Mouse (Mus musculus): ENCODE results near the gene Tmem30a. TPM values are rescaled to one million over a fixed set of nuclear protein-coding genes. Genes with fewer than 3 reads are reported as not detected.
A peak's percentile ranks its signal among the peaks of the same experiment; 100 is the strongest.

Tmem30a gene
- total and polyA plus RNA-seq, 2 experiments from 2014 or later, result 126 to 182 TPM

DNA sequence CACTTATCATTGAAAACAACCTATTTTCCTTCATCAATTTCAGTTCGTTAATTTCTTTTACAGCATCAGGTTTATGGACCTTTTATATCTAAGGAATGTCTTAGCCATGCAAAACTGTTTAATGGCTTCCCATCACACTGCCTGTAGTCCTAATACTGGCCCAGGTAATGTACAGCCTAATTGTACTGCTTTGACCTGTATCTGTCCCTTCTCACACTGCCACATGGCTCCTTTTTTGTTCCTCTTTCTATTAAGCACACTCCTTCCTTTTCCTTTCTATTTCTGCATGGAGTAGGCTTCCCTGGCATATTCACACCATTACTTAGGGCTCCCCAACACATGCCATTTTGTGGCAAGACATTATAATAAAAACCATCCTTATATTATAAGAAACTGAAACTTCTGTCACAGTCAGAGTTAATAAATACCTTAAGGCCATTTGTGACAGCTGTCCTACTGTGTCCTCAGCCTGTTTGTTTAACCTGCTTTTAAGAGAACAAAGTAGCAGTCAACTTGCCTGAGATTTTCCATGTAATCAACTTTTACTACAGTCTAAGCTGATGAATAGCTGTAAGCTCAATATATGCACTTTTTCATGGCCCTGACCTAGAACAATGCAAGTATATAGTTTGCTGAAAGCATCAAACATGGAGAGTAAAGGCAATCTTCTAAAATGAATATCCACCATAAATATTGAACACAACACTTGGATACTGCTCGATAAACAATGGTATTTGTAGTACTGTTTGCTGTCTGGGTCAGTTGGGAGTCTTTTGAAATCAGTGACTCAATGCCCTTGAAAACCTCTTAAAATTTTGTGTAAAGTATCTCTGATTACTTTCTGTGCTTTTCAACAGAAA is 8.1 kb downstream of the Tmem30a start:
- H3K9me3 ChIP-seq (ENCODE audit: low read length), result no peaks in the 10 kb centered on the region
- H3K4me1 ChIP-seq (ENCODE audit: insufficient read depth, low read length), result no peaks in the 10 kb centered on the region
- no peak overlapping the region for H3K4me3 ChIP-seq (ENCODE audit: low read depth, low read length)
- H3K36me3 ChIP-seq (ENCODE audit: insufficient read depth, low read length), result no peaks in the 10 kb centered on the region
- no peaks in the 10 kb centered on the region for H3K27me3 ChIP-seq (ENCODE audit: insufficient read depth, low read length)
- no peak overlapping the region for H3K4me2 ChIP-seq (ENCODE audit: low read depth, low read length, poor library complexity, severe bottlenecking)
- H3K9ac ChIP-seq (replicated peaks; ENCODE audit: low read length, poor library complexity, severe bottlenecking), result no peak overlapping the region
- H3K27ac ChIP-seq (ENCODE audit: low read depth, low read length), result no peak overlapping the region
- ATAC-seq (ENCODE audit: low FRiP score) (no peak), DNase-seq (ENCODE audit: low spot score) (no peak)
- TF ChIP-seq CTCF (IDR thresholded peaks at IDR 0.05), result no peak
- 94% methylated on average over 2 of the region's 2 CpGs for WGBS

DNA sequence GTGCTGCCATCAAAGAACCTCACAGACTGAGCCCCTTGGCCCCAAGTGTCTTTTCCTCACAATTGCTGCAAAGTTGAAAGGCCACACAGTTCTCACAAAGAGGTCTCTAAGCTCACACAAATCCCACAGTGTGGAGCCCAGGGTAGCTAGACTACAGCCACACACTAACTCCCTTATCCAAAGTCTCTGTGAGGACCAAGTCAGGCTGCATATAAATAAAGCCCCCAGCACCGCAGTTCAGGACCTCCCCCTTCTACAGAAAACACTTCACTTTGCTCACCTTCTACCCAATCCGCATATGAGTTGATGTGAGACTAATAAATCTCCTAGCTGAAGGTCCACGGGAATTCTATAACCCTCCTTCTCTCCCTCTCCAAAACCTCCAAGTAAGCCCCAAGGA is 8.9 kb downstream of the Tmem30a start:
- Histone ChIP-seq H3K36me3 (ENCODE audit: insufficient read depth, low read length) (no peaks in the 10 kb centered on the region), H3K4me1 (ENCODE audit: insufficient read depth, low read length) (no peaks in the 10 kb centered on the region), H3K4me2 (ENCODE audit: low read depth, low read length, poor library complexity, severe bottlenecking) (no peak overlapping the region), H3K9ac (replicated peaks; ENCODE audit: low read length, poor library complexity, severe bottlenecking) (no peak overlapping the region), H3K9me3 (ENCODE audit: low read length) (no peaks in the 10 kb centered on the region), H3K27ac (ENCODE audit: low read depth, low read length) (no peak overlapping the region), H3K4me3 (ENCODE audit: low read depth, low read length) (no peak overlapping the region), H3K27me3 (ENCODE audit: insufficient read depth, low read length) (no peaks in the 10 kb centered on the region)
- DNase-seq (ENCODE audit: low spot score), result no peak
- no peak for ATAC-seq (ENCODE audit: low FRiP score)
- no peak for TF ChIP-seq CTCF (IDR thresholded peaks at IDR 0.05)
- 55% methylated on average over 3 of the region's 3 CpGs for WGBS

DNA sequence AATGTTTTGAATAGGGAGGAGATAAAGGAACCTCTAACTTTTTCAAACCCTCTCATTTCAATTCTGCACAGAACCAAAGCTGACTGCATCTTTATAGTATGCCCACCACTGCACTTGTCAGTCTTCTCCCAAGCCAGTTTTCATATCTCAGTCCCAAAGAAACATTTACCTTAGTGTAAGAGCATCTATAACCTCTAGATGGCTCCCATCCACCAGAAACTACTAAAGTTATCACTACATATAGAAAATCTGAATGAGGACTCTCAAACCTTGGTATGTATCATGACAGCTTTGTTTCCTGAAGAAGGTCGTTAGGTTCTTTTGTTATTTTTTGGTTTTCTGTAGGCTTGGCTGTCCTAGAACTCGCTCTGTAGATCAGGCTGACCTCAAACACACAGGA is 14.0 kb downstream of the Tmem30a start:
- ATAC-seq (ENCODE audit: low FRiP score), result no peak
- Histone ChIP-seq H3K9me3 (ENCODE audit: low read length) (no peaks in the 10 kb centered on the region), H3K27me3 (ENCODE audit: insufficient read depth, low read length) (no peaks in the 10 kb centered on the region), H3K27ac (ENCODE audit: low read depth, low read length) (no peak overlapping the region), H3K4me1 (ENCODE audit: insufficient read depth, low read length) (no peaks in the 10 kb centered on the region), H3K9ac (replicated peaks; ENCODE audit: low read length, poor library complexity, severe bottlenecking) (no peak overlapping the region), H3K4me2 (ENCODE audit: low read depth, low read length, poor library complexity, severe bottlenecking) (no peak overlapping the region), H3K36me3 (ENCODE audit: insufficient read depth, low read length) (peaks cover 6% of the 10 kb centered on the region; the same call in 1 of the 2 replicates), H3K4me3 (ENCODE audit: low read depth, low read length) (no peak overlapping the region)
- TF ChIP-seq CTCF (IDR thresholded peaks at IDR 0.05), result peak; percentile 70
- DNase-seq (ENCODE audit: low spot score), result peak; percentile 40
- WGBS, result 74% methylated on average over 2 of the region's 2 CpGs

DNA sequence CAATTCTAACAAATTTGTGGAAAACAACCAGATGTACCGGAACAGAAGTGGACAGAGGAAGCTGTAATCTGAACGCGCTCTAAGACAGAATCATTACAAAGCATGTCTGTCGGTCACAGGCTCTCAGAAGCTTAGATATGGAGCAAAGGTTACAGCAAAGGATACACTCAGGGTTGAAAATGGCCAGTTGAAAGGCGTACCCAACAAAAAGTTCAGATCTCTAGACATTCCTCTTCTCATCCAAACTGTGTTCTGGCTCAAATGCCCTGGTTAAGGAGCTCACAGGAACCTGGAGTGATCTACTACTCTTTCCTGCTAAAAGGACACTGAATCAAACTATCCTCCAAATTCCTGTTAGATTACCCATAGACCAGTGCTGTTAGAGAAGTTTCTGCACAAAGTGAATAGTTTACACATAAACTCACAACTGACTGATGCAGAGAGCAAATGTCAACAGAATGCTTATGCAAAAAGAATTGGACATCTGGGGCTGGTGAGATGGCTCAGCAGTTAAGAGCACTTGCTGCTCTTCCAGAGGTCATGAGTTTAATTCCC is 26.2 kb downstream of the Tmem30a start:
- Histone ChIP-seq H3K27ac (ENCODE audit: low read depth, low read length) (no peak overlapping the region), H3K27me3 (ENCODE audit: insufficient read depth, low read length) (no peaks in the 10 kb centered on the region), H3K9ac (replicated peaks; ENCODE audit: low read length, poor library complexity, severe bottlenecking) (no peak overlapping the region), H3K4me1 (ENCODE audit: insufficient read depth, low read length) (no peaks in the 10 kb centered on the region), H3K4me3 (ENCODE audit: low read depth, low read length) (no peak overlapping the region), H3K9me3 (ENCODE audit: low read length) (no peaks in the 10 kb centered on the region), H3K36me3 (ENCODE audit: insufficient read depth, low read length) (peaks cover 2% of the 10 kb centered on the region; the same call in 1 of the 2 replicates), H3K4me2 (ENCODE audit: low read depth, low read length, poor library complexity, severe bottlenecking) (no peak overlapping the region)
- 93% methylated on average over 5 of the region's 5 CpGs for WGBS
- DNase-seq (ENCODE audit: low spot score), result no peak
- ATAC-seq (ENCODE audit: low FRiP score), result no peak
- TF ChIP-seq CTCF (IDR thresholded peaks at IDR 0.05), result no peak

DNA sequence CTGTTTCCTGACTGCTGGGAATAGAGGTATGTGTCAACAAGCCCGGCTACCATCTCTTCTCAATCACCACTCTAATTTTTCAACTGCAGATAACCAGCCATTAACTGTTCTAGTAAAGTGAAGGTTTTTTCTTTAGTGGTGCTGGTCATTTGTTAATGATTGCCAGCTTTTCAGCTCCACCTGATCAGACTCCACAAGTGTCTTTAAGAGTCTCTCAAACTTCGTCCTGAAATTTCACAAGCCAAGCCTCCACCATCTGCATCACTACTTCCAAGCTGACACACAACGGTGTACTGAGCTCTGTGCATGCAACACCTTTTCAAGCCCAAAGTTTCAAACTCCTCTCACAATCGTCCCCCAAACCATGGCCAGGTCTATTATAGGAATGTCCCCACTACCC is 28.0 kb downstream of the Tmem30a start:
- Histone ChIP-seq H3K36me3 (ENCODE audit: insufficient read depth, low read length) (no peaks in the 10 kb centered on the region), H3K4me3 (ENCODE audit: low read depth, low read length) (no peak overlapping the region), H3K4me2 (ENCODE audit: low read depth, low read length, poor library complexity, severe bottlenecking) (no peak overlapping the region), H3K27ac (ENCODE audit: low read depth, low read length) (no peak overlapping the region), H3K9me3 (ENCODE audit: low read length) (no peaks in the 10 kb centered on the region), H3K9ac (replicated peaks; ENCODE audit: low read length, poor library complexity, severe bottlenecking) (no peak overlapping the region), H3K27me3 (ENCODE audit: insufficient read depth, low read length) (no peaks in the 10 kb centered on the region), H3K4me1 (ENCODE audit: insufficient read depth, low read length) (no peaks in the 10 kb centered on the region)
- 92% methylated on average over 4 of the region's 4 CpGs for WGBS
- no peak for DNase-seq (ENCODE audit: low spot score)
- no peak for ATAC-seq (ENCODE audit: low FRiP score)
- no peak for TF ChIP-seq CTCF (IDR thresholded peaks at IDR 0.05)

DNA sequence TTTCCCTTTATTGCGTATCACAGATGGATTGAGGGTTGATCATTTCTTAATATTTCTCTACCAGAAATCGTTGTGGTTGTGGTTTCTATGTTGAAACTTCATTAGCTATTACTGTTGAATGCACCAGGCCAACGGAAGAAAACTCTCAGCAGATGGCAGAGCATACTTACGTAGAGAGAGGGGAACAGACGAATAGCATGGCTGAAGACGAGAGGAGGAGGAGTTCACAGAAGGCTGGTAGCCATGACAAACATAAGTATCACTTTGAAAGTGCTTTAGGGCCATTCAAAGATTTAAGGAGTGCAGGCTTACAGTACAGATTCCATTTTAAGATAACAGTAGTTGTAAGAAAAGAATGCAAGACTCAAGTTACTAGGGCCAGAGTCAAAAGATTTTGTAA is 30.8 kb downstream of the Tmem30a start:
- TF ChIP-seq CTCF (IDR thresholded peaks at IDR 0.05), result no peak
- ATAC-seq (ENCODE audit: low FRiP score) (no peak), DNase-seq (ENCODE audit: low spot score) (no peak)
- no peaks in the 10 kb centered on the region for H3K36me3 ChIP-seq (ENCODE audit: insufficient read depth, low read length)
- peaks cover 4% of the 10 kb centered on the region; the same call in 1 of the 2 replicates for H3K4me1 ChIP-seq (ENCODE audit: insufficient read depth, low read length)
- H3K9me3 ChIP-seq (ENCODE audit: low read length), result no peaks in the 10 kb centered on the region
- no peak overlapping the region for H3K27ac ChIP-seq (ENCODE audit: low read depth, low read length)
- 84% methylated on average over 6 of the region's 6 CpGs for WGBS
- no peak overlapping the region for H3K4me2 ChIP-seq (ENCODE audit: low read depth, low read length, poor library complexity, severe bottlenecking)
- no peaks in the 10 kb centered on the region for H3K27me3 ChIP-seq (ENCODE audit: insufficient read depth, low read length)
- no peak overlapping the region for H3K9ac ChIP-seq (replicated peaks; ENCODE audit: low read length, poor library complexity, severe bottlenecking)
- H3K4me3 ChIP-seq (ENCODE audit: low read depth, low read length), result no peak overlapping the region
